Mouse (Mus musculus): Measurements from ENCODE around the gene Mrpl1. TPM values are rescaled to one million over a fixed set of nuclear protein-coding genes. Genes with fewer than 3 reads are reported as not detected.

Mrpl1 gene
- polyA plus RNA-seq, 1 experiment from 2014 or later: 26.5 TPM

- no peak for DNase-seq (ENCODE audit: low spot score)
- H3K27me3 ChIP-seq (ENCODE audit: insufficient read depth, low read length): no peaks in the 10 kb centered on the region
- TF ChIP-seq CTCF (IDR thresholded peaks at IDR 0.05; ENCODE audit: low read depth): no peak
- peaks cover 23% of the 10 kb centered on the region for H3K36me3 ChIP-seq (ENCODE audit: insufficient read depth, low read length)
- ATAC-seq (replicated peaks; ENCODE audit: low FRiP score, low read depth): no peak
- H3K9ac ChIP-seq (ENCODE audit: low read depth, low read length): no peak overlapping the region
- no peak overlapping the region for H3K27ac ChIP-seq
- H3K4me3 ChIP-seq (replicated peaks; ENCODE audit: low read depth, low read length): no peak overlapping the region
- no peaks in the 10 kb centered on the region for H3K4me1 ChIP-seq (replicated peaks; ENCODE audit: insufficient read depth, low read length)
- H3K4me2 ChIP-seq (ENCODE audit: low read length): no peak overlapping the region
- H3K9me3 ChIP-seq (replicated peaks; ENCODE audit: low read length): no peaks in the 10 kb centered on the region
- 95% methylated on average over 2 of the region's 2 CpGs for WGBS
Measured at GRCm38 (mm10) chr5:96228967-96229366, 19.7 kb downstream of the Mrpl1 start.

- H3K27ac ChIP-seq: no peak overlapping the region
- WGBS: 95% methylated on average over 5 of the region's 5 CpGs
- ATAC-seq (replicated peaks; ENCODE audit: low FRiP score, low read depth): no peak
- H3K4me2 ChIP-seq (ENCODE audit: low read length): no peak overlapping the region
- H3K9me3 ChIP-seq (replicated peaks; ENCODE audit: low read length): no peaks in the 10 kb centered on the region
- no peak for DNase-seq (ENCODE audit: low spot score)
- no peak overlapping the region for H3K4me3 ChIP-seq (replicated peaks; ENCODE audit: low read depth, low read length)
- no peak overlapping the region for H3K9ac ChIP-seq (ENCODE audit: low read depth, low read length)
- TF ChIP-seq CTCF (IDR thresholded peaks at IDR 0.05; ENCODE audit: low read depth): no peak
- no peaks in the 10 kb centered on the region for H3K4me1 ChIP-seq (replicated peaks; ENCODE audit: insufficient read depth, low read length)
- H3K36me3 ChIP-seq (ENCODE audit: insufficient read depth, low read length): 0 out of 2 replicates have a peak, but pooled peaks cover 10% of the 10 kb centered on the region
- H3K27me3 ChIP-seq (ENCODE audit: insufficient read depth, low read length): no peaks in the 10 kb centered on the region
Measured at GRCm38 (mm10) chr5:96238797-96239196, 29.5 kb downstream of the Mrpl1 start.

- no peak for TF ChIP-seq CTCF (IDR thresholded peaks at IDR 0.05; ENCODE audit: low read depth)
Measured at GRCm38 (mm10) chr5:96240856-96241255, 31.6 kb downstream of the Mrpl1 start.

GRCm38 (mm10) chr5:96244511-96244910, 35.2 kb downstream of the Mrpl1 start:
- Histone ChIP-seq H3K36me3 (ENCODE audit: insufficient read depth, low read length) (0 out of 2 replicates have a peak, but pooled peaks cover 3% of the 10 kb centered on the region), H3K9me3 (replicated peaks; ENCODE audit: low read length) (no peaks in the 10 kb centered on the region), H3K4me3 (replicated peaks; ENCODE audit: low read depth, low read length) (no peak overlapping the region), H3K27ac (no peak overlapping the region), H3K9ac (ENCODE audit: low read depth, low read length) (no peak overlapping the region), H3K27me3 (ENCODE audit: insufficient read depth, low read length) (no peaks in the 10 kb centered on the region), H3K4me2 (ENCODE audit: low read length) (no peak overlapping the region), H3K4me1 (replicated peaks; ENCODE audit: insufficient read depth, low read length) (no peaks in the 10 kb centered on the region)
- DNase-seq (ENCODE audit: low spot score) (no peak), ATAC-seq (replicated peaks; ENCODE audit: low FRiP score, low read depth) (no peak)
- WGBS: 74% methylated on average over 1 of the region's 1 CpGs
- no peak for TF ChIP-seq CTCF (IDR thresholded peaks at IDR 0.05; ENCODE audit: low read depth)

More at GRCm38 (mm10) chr5:96240856-96241255, 31.6 kb downstream of the Mrpl1 start:
- H3K4me3 ChIP-seq (replicated peaks; ENCODE audit: low read depth, low read length): no peak overlapping the region
- H3K4me1 ChIP-seq (replicated peaks; ENCODE audit: insufficient read depth, low read length): no peaks in the 10 kb centered on the region
- H3K4me2 ChIP-seq (ENCODE audit: low read length): no peak overlapping the region
- H3K9ac ChIP-seq (ENCODE audit: low read depth, low read length): no peak overlapping the region
- 0 out of 2 replicates have a peak, but pooled peaks cover 10% of the 10 kb centered on the region for H3K36me3 ChIP-seq (ENCODE audit: insufficient read depth, low read length)
- H3K27ac ChIP-seq: no peak overlapping the region
- DNase-seq (ENCODE audit: low spot score): no peak
- no peaks in the 10 kb centered on the region for H3K9me3 ChIP-seq (replicated peaks; ENCODE audit: low read length)
- WGBS: 85% methylated on average over 1 of the region's 1 CpGs
- ATAC-seq (replicated peaks; ENCODE audit: low FRiP score, low read depth): no peak
- no peaks in the 10 kb centered on the region for H3K27me3 ChIP-seq (ENCODE audit: insufficient read depth, low read length)

- Histone ChIP-seq H3K36me3 (ENCODE audit: insufficient read depth, low read length) (no peaks in the 10 kb centered on the region), H3K9ac (ENCODE audit: low read depth, low read length) (no peak overlapping the region), H3K9me3 (replicated peaks; ENCODE audit: low read length) (no peaks in the 10 kb centered on the region), H3K4me3 (replicated peaks; ENCODE audit: low read depth, low read length) (no peak overlapping the region), H3K4me2 (ENCODE audit: low read length) (no peak overlapping the region), H3K4me1 (replicated peaks; ENCODE audit: insufficient read depth, low read length) (no peaks in the 10 kb centered on the region), H3K27ac (no peak overlapping the region), H3K27me3 (ENCODE audit: insufficient read depth, low read length) (no peaks in the 10 kb centered on the region)
- DNase-seq (ENCODE audit: low spot score) (peak; percentile 5), ATAC-seq (replicated peaks; ENCODE audit: low FRiP score, low read depth) (no peak)
- WGBS: 51% methylated on average over 2 of the region's 2 CpGs
- TF ChIP-seq CTCF (IDR thresholded peaks at IDR 0.05; ENCODE audit: low read depth): no peak
Measured at GRCm38 (mm10) chr5:96253995-96254394, 44.7 kb downstream of the Mrpl1 start.

- Histone ChIP-seq H3K27ac (no peak overlapping the region), H3K9me3 (replicated peaks; ENCODE audit: low read length) (no peaks in the 10 kb centered on the region), H3K9ac (ENCODE audit: low read depth, low read length) (no peak overlapping the region), H3K4me2 (ENCODE audit: low read length) (no peak overlapping the region), H3K36me3 (ENCODE audit: insufficient read depth, low read length) (no peaks in the 10 kb centered on the region), H3K27me3 (ENCODE audit: insufficient read depth, low read length) (no peaks in the 10 kb centered on the region), H3K4me3 (replicated peaks; ENCODE audit: low read depth, low read length) (no peak overlapping the region), H3K4me1 (replicated peaks; ENCODE audit: insufficient read depth, low read length) (no peaks in the 10 kb centered on the region)
- 92% methylated on average over 3 of the region's 3 CpGs for WGBS
- DNase-seq (ENCODE audit: low spot score) (no peak), ATAC-seq (replicated peaks; ENCODE audit: low FRiP score, low read depth) (no peak)
- no peak for TF ChIP-seq CTCF (IDR thresholded peaks at IDR 0.05; ENCODE audit: low read depth)
Measured at GRCm38 (mm10) chr5:96255166-96255565, 45.9 kb downstream of the Mrpl1 start.

- Histone ChIP-seq H3K9ac (ENCODE audit: low read depth, low read length) (no peak overlapping the region), H3K9me3 (replicated peaks; ENCODE audit: low read length) (no peaks in the 10 kb centered on the region), H3K27ac (no peak overlapping the region), H3K4me1 (replicated peaks; ENCODE audit: insufficient read depth, low read length) (no peaks in the 10 kb centered on the region), H3K27me3 (ENCODE audit: insufficient read depth, low read length) (no peaks in the 10 kb centered on the region), H3K4me2 (ENCODE audit: low read length) (no peak overlapping the region), H3K4me3 (replicated peaks; ENCODE audit: low read depth, low read length) (no peak overlapping the region), H3K36me3 (ENCODE audit: insufficient read depth, low read length) (0 out of 2 replicates have a peak, but pooled peaks cover 2% of the 10 kb centered on the region)
- TF ChIP-seq CTCF (IDR thresholded peaks at IDR 0.05; ENCODE audit: low read depth): no peak
- 90% methylated on average over 5 of the region's 5 CpGs for WGBS
- DNase-seq (ENCODE audit: low spot score) (no peak), ATAC-seq (replicated peaks; ENCODE audit: low FRiP score, low read depth) (no peak)
Measured at GRCm38 (mm10) chr5:96258210-96258609, 48.9 kb downstream of the Mrpl1 start.
